ENCODE assay signal across 27 mouse cellular contexts in genomic region chr7:100204871-100205270, GRCm38 (mm10). TPM values are rescaled to one million over a fixed set of nuclear protein-coding genes. Genes with fewer than 3 reads are reported as not detected.
"Had no signal": no experiment of that assay in that cellular context is flagged by ENCODE, and none has a peak within 500 bp of the region (broad histone marks: within the 10 kb centered on the region; RNA-seq: fewer than 3 reads in every experiment).

No protein-coding gene starts in this region.

- H3K36me3 ChIP-seq: heart, embryonic 10.5 days; heart, embryonic 12.5 days; hindbrain, embryonic 10.5 days; hindbrain, embryonic 12.5 days; intestine, embryonic 15.5 days; limb, embryonic 13.5 days; limb, embryonic 15.5 days; liver, embryonic 13.5 days; liver, embryonic 15.5 days had no signal

- ATAC-seq: hindbrain, embryonic 16.5 days; inflammation-experienced regulatory T-cells, adult 6 months; intestine, embryonic 15.5 days; intestine, postnatal 0 days had no signal

- H3K4me1 ChIP-seq: hindbrain, embryonic 12.5 days; intestine, embryonic 15.5 days had no signal

- H3K4me3 ChIP-seq: gastrocnemius, adult 2 months; heart, embryonic 10.5 days; heart, embryonic 12.5 days; hindbrain, embryonic 10.5 days; hindbrain, embryonic 12.5 days; intestine, embryonic 15.5 days; limb, embryonic 13.5 days; limb, embryonic 15.5 days; liver, embryonic 13.5 days; liver, embryonic 15.5 days had no signal

- H3K9me3 ChIP-seq: heart, embryonic 10.5 days; heart, embryonic 12.5 days; hindbrain, embryonic 10.5 days; hindbrain, embryonic 12.5 days; intestine, embryonic 15.5 days; limb, embryonic 13.5 days; limb, embryonic 15.5 days; liver, embryonic 13.5 days; liver, embryonic 15.5 days had no signal

- H3K4me2 ChIP-seq: heart, embryonic 12.5 days; hindbrain, embryonic 12.5 days; hindbrain, embryonic 14.5 days; intestine, embryonic 15.5 days; limb, embryonic 13.5 days; limb, embryonic 15.5 days; liver, embryonic 13.5 days; liver, embryonic 15.5 days had no signal

- H3K9ac ChIP-seq: heart, embryonic 12.5 days; hindbrain, embryonic 12.5 days; hindbrain, embryonic 14.5 days; intestine, embryonic 15.5 days; limb, embryonic 13.5 days; limb, embryonic 15.5 days; liver, embryonic 13.5 days; liver, embryonic 15.5 days had no signal

- H3K27ac ChIP-seq: gastrocnemius, adult 2 months; heart, embryonic 10.5 days; hindbrain, embryonic 10.5 days; hindbrain, embryonic 12.5 days; hindbrain, embryonic 14.5 days; intestine, embryonic 15.5 days; limb, embryonic 13.5 days; limb, embryonic 15.5 days; liver, embryonic 13.5 days; liver, embryonic 15.5 days had no signal

- H3K27me3 ChIP-seq: heart, embryonic 12.5 days; hindbrain, embryonic 12.5 days; intestine, embryonic 15.5 days; limb, embryonic 13.5 days; limb, embryonic 15.5 days; liver, embryonic 13.5 days; liver, embryonic 15.5 days had no signal

- DNase-seq: gastrocnemius, adult 2 months; gastrocnemius, postnatal 10 days; gastrocnemius, postnatal 25 days; heart, adult 18-20 months; heart, postnatal 10 days; heart, postnatal 4 days; kidney, adult 18-20 months; kidney, adult 8-10 months; kidney, postnatal 10 days; kidney, postnatal 25 days; kidney, postnatal 4 days; layer of hippocampus, adult 9-11 months; layer of hippocampus, postnatal 36 days; left cerebral cortex, postnatal 4 days; liver, embryonic 13.5 days had no signal

RNA-seq across cellular contexts. Expression of gene Kcne3, which starts 28.6 kb away (rescaled TPM):
- polyA plus RNA-seq: inflammation-experienced regulatory T-cells, adult 6 months had no signal
